Mouse (Mus musculus): ENCODE data around the gene Slc22a12.

Slc22a12 gene

DNA sequence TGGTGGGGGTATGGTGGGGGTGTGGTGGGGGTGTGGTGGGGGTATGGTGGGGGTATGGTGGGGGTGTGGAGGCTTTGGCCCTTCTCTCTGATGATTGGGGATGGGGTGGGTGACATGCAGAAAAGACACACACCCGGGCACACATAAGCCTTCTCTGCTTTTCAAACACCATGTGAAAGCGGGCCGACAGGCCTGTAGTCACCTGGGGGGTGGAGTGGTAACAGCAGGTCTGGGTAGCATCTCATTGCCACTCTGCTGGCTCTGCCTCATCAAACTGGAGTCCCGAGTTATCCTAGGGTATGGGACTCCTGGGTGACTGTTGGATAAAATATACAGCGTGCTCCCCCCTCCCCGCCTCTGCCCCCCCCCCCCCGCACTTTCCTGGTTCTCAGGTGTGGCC lies 48.8 kb downstream of the Slc22a12 start:
- no peak for DNase-seq (ENCODE audit: low read depth, low spot score)

DNA sequence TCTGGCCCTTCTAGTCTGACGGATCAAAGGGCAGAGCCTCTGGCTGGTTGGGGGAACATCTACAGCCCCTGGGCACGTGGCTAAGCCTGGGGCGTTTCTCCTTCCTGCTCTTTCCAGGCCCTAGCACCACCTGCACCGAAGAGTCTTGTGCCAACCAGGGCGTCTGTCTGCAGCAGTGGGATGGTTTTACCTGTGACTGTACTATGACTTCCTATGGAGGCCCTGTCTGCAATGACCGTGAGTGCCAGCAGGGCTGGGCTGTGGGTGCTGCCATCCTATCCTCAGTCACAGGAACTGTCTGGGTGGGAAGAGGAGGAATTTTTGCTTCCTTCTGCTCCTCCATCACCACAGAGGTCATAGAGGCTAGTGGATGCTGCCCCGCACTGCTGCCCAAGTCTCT lies 49.6 kb downstream of the Slc22a12 start:
- no peak for DNase-seq (ENCODE audit: low read depth, low spot score)

DNA sequence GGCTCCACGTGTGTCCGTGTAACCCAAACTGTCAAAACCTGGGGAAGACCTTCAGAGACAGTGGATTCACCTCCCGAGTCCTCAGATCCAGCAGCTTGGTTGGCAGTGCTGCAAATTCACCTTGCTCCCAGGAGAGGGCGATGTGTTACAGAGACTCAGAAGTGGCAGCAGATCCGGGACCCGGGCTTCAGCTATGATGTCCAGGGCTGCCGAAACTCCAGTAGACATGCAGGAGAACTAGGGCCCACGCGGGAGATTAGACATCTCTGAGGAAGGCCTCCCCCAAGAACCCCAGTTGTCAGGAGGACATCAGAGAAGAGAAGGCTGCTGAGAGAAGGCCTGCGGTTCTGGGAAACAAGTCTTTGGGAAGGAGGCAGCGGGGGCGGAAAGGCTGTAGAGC lies 50.7 kb downstream of the Slc22a12 start:
- DNase-seq (ENCODE audit: low read depth, low spot score): peak; percentile 62

DNA sequence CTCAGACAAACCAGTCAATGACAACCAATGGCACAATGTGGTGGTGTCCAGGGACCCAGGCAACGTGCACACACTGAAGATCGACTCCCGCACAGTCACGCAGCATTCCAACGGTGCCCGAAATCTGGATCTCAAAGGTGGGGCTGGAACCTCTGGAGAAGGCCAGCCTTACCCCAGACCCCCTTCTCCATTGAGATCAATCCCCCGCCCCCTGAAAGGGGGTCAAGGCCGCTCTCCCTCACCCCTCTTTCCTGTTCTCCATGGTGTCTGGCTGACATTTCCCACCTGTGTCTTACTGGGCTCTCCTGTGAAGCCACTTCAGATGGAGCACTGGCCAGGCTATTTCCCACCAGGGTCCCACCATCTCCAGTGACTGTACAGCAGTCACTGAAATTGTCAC lies 51.3 kb downstream of the Slc22a12 start:
- no peak for DNase-seq (ENCODE audit: low read depth, low spot score)

DNA sequence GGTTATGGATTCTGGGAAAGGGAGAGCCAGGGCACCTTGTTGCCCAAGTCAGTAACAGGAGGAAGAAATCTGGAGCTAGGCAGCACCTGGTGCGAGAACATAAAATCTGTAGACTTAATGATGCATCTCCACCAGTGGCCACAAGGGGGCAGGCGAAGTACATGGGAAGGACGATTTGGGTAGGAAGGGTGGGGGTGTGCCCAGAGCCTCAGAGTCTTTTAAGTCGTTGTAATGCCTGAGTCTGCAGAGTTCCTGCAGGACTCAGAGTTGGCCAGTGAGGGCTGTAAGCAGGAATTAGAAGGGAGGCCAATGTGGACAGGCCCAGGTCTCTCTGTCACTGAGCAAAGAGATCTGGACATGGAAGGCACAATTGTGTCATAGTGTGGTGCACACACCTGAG lies 53.8 kb downstream of the Slc22a12 start:
- DNase-seq (ENCODE audit: low read depth, low spot score): peak; percentile 92
